Mouse (Mus musculus): Measurements from ENCODE around the gene Prdx3. TPM values are rescaled to one million over a fixed set of nuclear protein-coding genes. Genes with fewer than 3 reads are reported as not detected.
"Not testable (repeated sequence)": the region's sequence is repeated elsewhere in the genome, so short reads cannot be mapped to it uniquely, and the experiment has no call there.

The Prdx3 gene
- total and polyA plus RNA-seq, 2 experiments = 157 to 199 TPM

GRCm38 (mm10) chr19:60873501-60873900, 855 bp downstream of the Prdx3 start:
- Histone ChIP-seq H3K36me3 (ENCODE audit: control insufficient read depth, insufficient read depth, low read length) (peaks cover 33% of the 10 kb centered on the region), H3K27ac (replicated peaks; ENCODE audit: insufficient read depth, low read depth, low read length) (peak overlapping the region; percentile 72), H3K27me3 (ENCODE audit: control insufficient read depth, insufficient read depth, low read length) (no peaks in the 10 kb centered on the region), H3K79me2 (ENCODE audit: control insufficient read depth, insufficient read depth, low read length) (no peaks in the 10 kb centered on the region), H3K4me1 (ENCODE audit: control insufficient read depth, insufficient read depth, low read length) (peaks cover 7% of the 10 kb centered on the region), H3K4me3 (ENCODE audit: insufficient read depth, low read depth, low read length) (peak overlapping the region; percentile 73; the same call in 1 of the 2 replicates), H3K9ac (ENCODE audit: low read depth, low read length) (peak overlapping the region; percentile 75)
- TF ChIP-seq POLR2A (IDR thresholded peaks at IDR 0.05; ENCODE audit: extremely low read depth, insufficient read depth, low read length) (no peak), CTCF (IDR thresholded peaks at IDR 0.05; ENCODE audit: low read depth, low read length) (no peak)
- peak; percentile 88 for DNase-seq (ENCODE audit: extremely low read depth, low read depth, low spot score)
- under 1% methylated on average over 4 of the region's 4 CpGs for WGBS

GRCm38 (mm10) chr19:60872272-60872671, 2.1 kb downstream of the Prdx3 start:
- no peak overlapping the region for H3K27ac ChIP-seq (replicated peaks; ENCODE audit: insufficient read depth, low read depth, low read length)

DNA sequence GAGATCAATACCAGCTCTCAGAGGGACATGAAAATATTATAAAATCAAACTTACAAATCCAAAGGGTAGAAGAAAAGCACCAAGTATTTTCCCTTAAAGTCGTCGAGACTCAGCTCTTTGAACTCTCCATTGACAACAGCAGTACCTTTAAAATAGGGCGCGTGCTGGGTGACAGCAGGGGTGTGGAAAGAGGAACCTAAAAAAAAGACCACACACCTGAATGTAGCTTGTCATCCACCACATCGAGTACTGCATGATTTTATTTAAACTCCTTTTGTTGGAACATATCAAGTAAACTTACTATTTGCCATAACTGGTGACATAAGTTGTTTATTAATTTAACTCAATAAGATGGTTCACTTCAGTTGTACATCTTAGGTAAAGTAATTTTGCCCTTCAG, 3.0 kb downstream of the Prdx3 start:
- no peak for TF ChIP-seq POLR2A (IDR thresholded peaks at IDR 0.05; ENCODE audit: extremely low read depth, insufficient read depth, low read length)
- no peak for TF ChIP-seq CTCF (IDR thresholded peaks at IDR 0.05; ENCODE audit: low read depth, low read length)
- no peaks in the 10 kb centered on the region for H3K27me3 ChIP-seq (ENCODE audit: control insufficient read depth, insufficient read depth, low read length)
- H3K4me1 ChIP-seq (ENCODE audit: control insufficient read depth, insufficient read depth, low read length) = peaks cover 7% of the 10 kb centered on the region
- H3K79me2 ChIP-seq (ENCODE audit: control insufficient read depth, insufficient read depth, low read length) = no peaks in the 10 kb centered on the region; the same call in 1 of the 2 replicates
- no peak overlapping the region for H3K27ac ChIP-seq (replicated peaks; ENCODE audit: insufficient read depth, low read depth, low read length)
- no peak overlapping the region for H3K9ac ChIP-seq (ENCODE audit: low read depth, low read length)
- DNase-seq (ENCODE audit: extremely low read depth, low read depth, low spot score) = no peak
- 87% methylated on average over 5 of the region's 5 CpGs for whole genome bisulfite sequencing
- H3K4me3 ChIP-seq (ENCODE audit: insufficient read depth, low read depth, low read length) = no peak overlapping the region
- peaks cover 45% of the 10 kb centered on the region for H3K36me3 ChIP-seq (ENCODE audit: control insufficient read depth, insufficient read depth, low read length)

More at GRCm38 (mm10) chr19:60872272-60872671, 2.1 kb downstream of the Prdx3 start:
- no peak for TF ChIP-seq POLR2A (IDR thresholded peaks at IDR 0.05; ENCODE audit: extremely low read depth, insufficient read depth, low read length)
- TF ChIP-seq CTCF (IDR thresholded peaks at IDR 0.05; ENCODE audit: low read depth, low read length) = no peak
- Histone ChIP-seq H3K79me2 (ENCODE audit: control insufficient read depth, insufficient read depth, low read length) (no peaks in the 10 kb centered on the region; the same call in 1 of the 2 replicates), H3K9ac (ENCODE audit: low read depth, low read length) (no peak overlapping the region), H3K27me3 (ENCODE audit: control insufficient read depth, insufficient read depth, low read length) (no peaks in the 10 kb centered on the region), H3K4me3 (ENCODE audit: insufficient read depth, low read depth, low read length) (no peak overlapping the region), H3K36me3 (ENCODE audit: control insufficient read depth, insufficient read depth, low read length) (peaks cover 41% of the 10 kb centered on the region), H3K4me1 (ENCODE audit: control insufficient read depth, insufficient read depth, low read length) (peaks cover 7% of the 10 kb centered on the region)
- 52% methylated on average over 1 of the region's 1 CpGs for WGBS
- no peak for DNase-seq (ENCODE audit: extremely low read depth, low read depth, low spot score)

DNA sequence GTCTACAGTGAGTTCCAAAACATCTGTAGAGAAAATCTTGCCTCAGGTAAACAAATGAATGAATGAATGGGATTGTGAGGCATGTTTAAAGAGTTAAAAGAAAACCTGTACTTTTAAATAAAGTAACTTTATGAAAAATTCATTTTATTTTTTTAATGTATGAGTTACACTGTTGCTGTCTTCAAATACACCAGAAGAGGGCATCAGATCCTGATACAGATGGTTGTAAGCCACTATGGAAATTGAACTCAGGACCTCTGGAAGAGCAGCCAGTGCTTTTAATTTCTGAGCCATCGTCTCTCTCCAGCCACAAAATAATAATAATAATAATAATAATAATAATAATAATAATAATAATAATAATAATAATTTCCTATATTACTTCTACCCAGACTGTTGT, 3.9 kb downstream of the Prdx3 start:
- Histone ChIP-seq H3K27me3 (ENCODE audit: control insufficient read depth, insufficient read depth, low read length) (no peaks in the 10 kb centered on the region), H3K79me2 (ENCODE audit: control insufficient read depth, insufficient read depth, low read length) (no peaks in the 10 kb centered on the region; the same call in 1 of the 2 replicates), H3K9ac (ENCODE audit: low read depth, low read length) (no peak overlapping the region), H3K4me1 (ENCODE audit: control insufficient read depth, insufficient read depth, low read length) (peaks cover 7% of the 10 kb centered on the region), H3K36me3 (ENCODE audit: control insufficient read depth, insufficient read depth, low read length) (peaks cover 49% of the 10 kb centered on the region), H3K27ac (replicated peaks; ENCODE audit: insufficient read depth, low read depth, low read length) (no peak overlapping the region), H3K4me3 (ENCODE audit: insufficient read depth, low read depth, low read length) (no peak overlapping the region)
- no peak for TF ChIP-seq CTCF (IDR thresholded peaks at IDR 0.05; ENCODE audit: low read depth, low read length)
- TF ChIP-seq POLR2A (IDR thresholded peaks at IDR 0.05; ENCODE audit: extremely low read depth, insufficient read depth, low read length) = no peak
- WGBS = 74% methylated on average over 1 of the region's 1 CpGs
- no peak for DNase-seq (ENCODE audit: extremely low read depth, low read depth, low spot score)

- not testable (repeated sequence) for H3K79me2 ChIP-seq (ENCODE audit: control insufficient read depth, insufficient read depth, low read length); H3K4me3 ChIP-seq (ENCODE audit: insufficient read depth, low read depth, low read length); H3K9ac ChIP-seq (ENCODE audit: low read depth, low read length); H3K27ac ChIP-seq (replicated peaks; ENCODE audit: insufficient read depth, low read depth, low read length); H3K4me1 ChIP-seq (ENCODE audit: control insufficient read depth, insufficient read depth, low read length); DNase-seq (ENCODE audit: extremely low read depth, low read depth, low spot score); H3K27me3 ChIP-seq (ENCODE audit: control insufficient read depth, insufficient read depth, low read length)
- WGBS = 98% methylated on average over 4 of the region's 4 CpGs
- H3K36me3 ChIP-seq (ENCODE audit: control insufficient read depth, insufficient read depth, low read length) = peaks cover 49% of the 10 kb centered on the region
These were observed 8.2 kb downstream of the Prdx3 start for GRCm38 (mm10) chr19:60866169-60866568.

- WGBS = 6% methylated on average over 30 of the region's 30 CpGs
- Histone ChIP-seq H3K27me3 (ENCODE audit: control insufficient read depth, insufficient read depth, low read length) (no peaks in the 10 kb centered on the region), H3K36me3 (ENCODE audit: control insufficient read depth, insufficient read depth, low read length) (peaks cover 18% of the 10 kb centered on the region), H3K27ac (replicated peaks; ENCODE audit: insufficient read depth, low read depth, low read length) (peak within 1 kb of the TSS; percentile 55; the same call in 1 of the 2 replicates), H3K9ac (ENCODE audit: low read depth, low read length) (peak within 1 kb of the TSS; percentile 72), H3K79me2 (ENCODE audit: control insufficient read depth, insufficient read depth, low read length) (no peaks in the 10 kb centered on the region), H3K4me3 (ENCODE audit: insufficient read depth, low read depth, low read length) (peak within 1 kb of the TSS; percentile 53), H3K4me1 (ENCODE audit: control insufficient read depth, insufficient read depth, low read length) (no peaks in the 10 kb centered on the region; the same call in 1 of the 2 replicates)
- TF ChIP-seq POLR2A (IDR thresholded peaks at IDR 0.05; ENCODE audit: extremely low read depth, insufficient read depth, low read length) (no peak), CTCF (IDR thresholded peaks at IDR 0.05; ENCODE audit: low read depth, low read length) (0 out of 2 replicates have a peak, but pooled peaks have one; percentile 8)
- peak; percentile 83 for DNase-seq (ENCODE audit: extremely low read depth, low read depth, low spot score)
These were observed 13.3 kb downstream of the Prdx3 start, which contains the start of gene Sfxn4 for GRCm38 (mm10) chr19:60860868-60861700. Gene Sfxn4, minus strand, starts transcription at chr19:60861479.
